Mouse (Mus musculus) heart, postnatal 14 days (tissue): ENCODE measurements around the gene Heatr4. TPM values are rescaled to one million over a fixed set of nuclear protein-coding genes. Genes with fewer than 3 reads are reported as not detected.
"Not testable (repeated sequence)": the region's sequence is repeated elsewhere in the genome, so short reads cannot be mapped to it uniquely, and the experiment has no call there.

Experiments used
- DNase-seq, 2 experiments: peaks; one replicate each; pipeline ENCODE4 v3.0.0; 2021 to 2022
- intact Hi-C: fragments of 180-260 bp; cut with DNase I; formaldehyde crosslinking; loops from one replicate; pipeline ENCODE4 v1.15.1; 2025
- long read RNA-seq, 2 experiments: library from polyadenylated mRNA; stranded (forward); transcript quantifications; one replicate each; pipeline ENCODE4 v2.0.0; 2021
- total RNA-seq, 2 experiments: library from RNA; stranded (reverse); gene quantifications; 2 replicates each; pipeline ENCODE4 v1.2.3; 2021

Heatr4 gene
- total RNA-seq = not detected
- long read RNA-seq, experiment 1, partial matches to known transcripts = 0 of 2 reads
- long read RNA-seq, experiment 1, other reads (novel, unspliced or antisense) = 2 of 2 reads
- long read RNA-seq, experiment 2 = 0 reads

GRCm38 (mm10) chr12:83984752-83985151 lies at the start of gene Heatr4:
Gene Heatr4 (minus strand): TSS chr12:83984852.
- DNase-seq = no peak
- intact Hi-C loops = no loop called here

- intact Hi-C loops = no loop called here
- DNase-seq = no peak
Observed at GRCm38 (mm10) chr12:84034108-84034507, 49.5 kb upstream of the Heatr4 start.

- intact Hi-C loops, DNase-seq: not testable (repeated sequence)
Observed at GRCm38 (mm10) chr12:84033302-84033701, 48.6 kb upstream of the Heatr4 start.

- intact Hi-C loops = no loop called here
- DNase-seq = no peak
Observed at GRCm38 (mm10) chr12:84032854-84033253, 48.2 kb upstream of the Heatr4 start.

- peak; percentile 78 to 87 for DNase-seq
- intact Hi-C loops = loop anchor here (1.0 kb wide), 1 partner anchor 58 kb away; no protein-coding TSS in a partner anchor
Observed at GRCm38 (mm10) chr12:84030659-84031332, 46.1 kb upstream of the Heatr4 start.

- intact Hi-C loops, DNase-seq: not testable (repeated sequence)
Observed at GRCm38 (mm10) chr12:84029043-84029442, 44.4 kb upstream of the Heatr4 start.

- intact Hi-C loops, DNase-seq: not testable (repeated sequence)
Observed at GRCm38 (mm10) chr12:84028328-84028727, 43.7 kb upstream of the Heatr4 start.

- intact Hi-C loops = no loop called here
- DNase-seq = no peak
Observed at GRCm38 (mm10) chr12:84025888-84026287, 41.2 kb upstream of the Heatr4 start.

GRCm38 (mm10) chr12:84023052-84023745 lies 38.5 kb upstream of the Heatr4 start:
- DNase-seq = no peak
- intact Hi-C loops = no loop called here

GRCm38 (mm10) chr12:84022266-84022665 lies 37.6 kb upstream of the Heatr4 start:
- DNase-seq, intact Hi-C loops: not testable (repeated sequence)

GRCm38 (mm10) chr12:84020528-84020927 lies 35.9 kb upstream of the Heatr4 start:
- peak; percentile 57 to 84 for DNase-seq
- intact Hi-C loops = not testable (repeated sequence)

- intact Hi-C loops = no loop called here
Observed at GRCm38 (mm10) chr12:84013701-84014100, 29.0 kb upstream of the Heatr4 start.

GRCm38 (mm10) chr12:84013130-84013529 lies 28.5 kb upstream of the Heatr4 start:
- intact Hi-C loops = no loop called here
- DNase-seq = no peak

More at GRCm38 (mm10) chr12:84013701-84014100, 29.0 kb upstream of the Heatr4 start:
- no peak for DNase-seq

GRCm38 (mm10) chr12:84011251-84012040 lies 26.8 kb upstream of the Heatr4 start:
- intact Hi-C loops = no loop called here
- DNase-seq = peak; percentile 70 to 83

GRCm38 (mm10) chr12:84010201-84010600 lies 25.5 kb upstream of the Heatr4 start:
- intact Hi-C loops = no loop called here
- no peak for DNase-seq

GRCm38 (mm10) chr12:84009171-84009965 lies 24.7 kb upstream of the Heatr4 start, which contains the start of gene Acot1:
Gene Acot1 (plus strand): TSS chr12:84009490.
- intact Hi-C loops = not testable (repeated sequence)

GRCm38 (mm10) chr12:84008729-84009128 lies 24.1 kb upstream of the Heatr4 start:
- intact Hi-C loops = no loop called here

More at GRCm38 (mm10) chr12:84009171-84009965, 24.7 kb upstream of the Heatr4 start, which contains the start of gene Acot1:
- peak; percentile 77 to 78 for DNase-seq

GRCm38 (mm10) chr12:84008251-84008650 lies 23.6 kb upstream of the Heatr4 start:
- no peak for DNase-seq
- intact Hi-C loops = no loop called here

More at GRCm38 (mm10) chr12:84008729-84009128, 24.1 kb upstream of the Heatr4 start:
- DNase-seq = no peak

GRCm38 (mm10) chr12:84003866-84004265 lies 19.2 kb upstream of the Heatr4 start:
- no peak for DNase-seq
- intact Hi-C loops = no loop called here

- intact Hi-C loops = no loop called here
- DNase-seq = no peak
Observed at GRCm38 (mm10) chr12:84000418-84000817, 15.8 kb upstream of the Heatr4 start.
